Mouse (Mus musculus) effector memory CD4-positive, alpha-beta T cell, adult 7 months (primary cell): ENCODE measurements around the gene S100a2. TPM values are rescaled to one million over a fixed set of nuclear protein-coding genes. Genes with fewer than 3 reads are reported as not detected.

ENCODE experiments used
- polyA plus RNA-seq: library from polyadenylated mRNA; unstranded; fragments of 100-300 nt; shearing (Covaris generic); gene quantifications from one replicate; pipeline ENCODE4 v1.2.1, GENCODE M21; 2017

Gene S100a2
- polyA plus RNA-seq = not detected

GRCm38 (mm10) chr3:90589947-90590346, at the start of gene S100a2:
TSS of gene S100a2 (plus strand) at chr3:90590247.

GRCm38 (mm10) chr3:90560008-90560628, 29.9 kb upstream of the S100a2 start, which contains the start of gene S100a3:
TSS of gene S100a3 (plus strand) at chr3:90560578.

GRCm38 (mm10) chr3:90601486-90602110, 11.6 kb downstream of the S100a2 start, which contains the start of gene Gm42674:
TSS of gene Gm42674 (plus strand) at chr3:90601904.

DNA sequence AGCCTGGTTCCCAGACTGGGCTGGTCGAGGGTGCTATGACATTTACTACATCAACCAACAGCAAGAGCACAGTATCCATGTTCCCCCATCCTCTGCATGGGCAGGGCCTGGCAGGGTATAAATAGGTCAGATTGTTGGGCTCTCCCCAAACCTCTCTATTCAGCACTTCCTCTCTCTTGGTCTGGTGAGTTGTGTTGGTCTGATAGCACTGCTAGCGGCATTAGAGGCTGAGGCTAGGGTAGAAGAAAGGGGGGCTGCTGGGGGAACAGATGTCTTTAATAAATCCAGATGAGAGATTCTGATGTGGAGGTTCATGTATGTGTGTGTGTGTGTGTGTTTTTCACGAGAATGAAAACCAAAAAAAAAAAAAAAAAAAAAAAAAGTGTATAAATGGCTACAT, 13.6 kb downstream of the S100a2 start, which contains the start of gene S100a4:
Gene S100a4, plus strand, starts transcription at position 149 of the 400 bp plus-strand sequence.

DNA sequence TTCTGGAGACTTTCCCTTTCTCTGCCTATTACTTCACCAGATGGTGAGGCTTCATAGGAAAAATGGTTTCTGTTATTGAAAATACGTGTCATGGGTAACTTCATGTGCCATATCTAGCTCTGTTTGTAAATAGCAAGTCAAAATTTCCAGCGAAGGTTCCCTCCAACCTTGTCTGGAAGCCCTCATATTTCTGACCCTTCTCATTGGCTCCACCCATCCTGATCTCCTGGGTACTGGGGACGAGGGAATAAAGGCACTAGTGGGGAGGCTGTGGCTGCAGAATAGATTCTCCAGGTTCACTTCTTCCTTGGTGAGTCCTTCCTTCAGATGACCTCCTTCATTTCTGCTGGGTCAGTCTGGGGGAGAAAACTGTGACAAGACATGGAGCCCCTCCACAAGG, 18.2 kb downstream of the S100a2 start, which contains the start of gene S100a5:
Gene S100a5, plus strand, starts transcription at position 301 of the 400 bp plus-strand sequence.

GRCm38 (mm10) chr3:90612728-90613291, 22.8 kb downstream of the S100a2 start, which contains the start of gene S100a6:
TSS of gene S100a6 (plus strand) at chr3:90612882.

Other genes with a start within 250 kb of the S100a2 start
- not detected for gene Slc27a3, start 200.3 kb upstream of the S100a2 start, polyA plus RNA-seq
- gene Ints3, start 156.6 kb upstream of the S100a2 start, polyA plus RNA-seq = 22.0 TPM
- not detected for gene Npr1, start 124.4 kb upstream of the S100a2 start, polyA plus RNA-seq
- 88.3 TPM for gene Ilf2, start 114.1 kb upstream of the S100a2 start, polyA plus RNA-seq
- 54.4 TPM for gene Snapin, start 99.2 kb upstream of the S100a2 start, polyA plus RNA-seq
- 165 TPM for gene Chtop, start 80.7 kb upstream of the S100a2 start, polyA plus RNA-seq
- 2.7 TPM for gene S100a1, start 75.9 kb upstream of the S100a2 start, polyA plus RNA-seq
- 153 TPM for gene S100a13, start 75.8 kb upstream of the S100a2 start, polyA plus RNA-seq
- not detected for gene S100a14, start 63.4 kb upstream of the S100a2 start, polyA plus RNA-seq
- gene S100a16, start 53.0 kb upstream of the S100a2 start, polyA plus RNA-seq = not detected
- gene S100a3, start 29.7 kb upstream of the S100a2 start, polyA plus RNA-seq = 3.4 TPM
- not detected for gene Gm42674, start 11.7 kb downstream of the S100a2 start, polyA plus RNA-seq
- 366 TPM for gene S100a4, start 13.5 kb downstream of the S100a2 start, polyA plus RNA-seq
- gene S100a5, start 18.3 kb downstream of the S100a2 start, polyA plus RNA-seq = not detected
- 1,053 TPM for gene S100a6, start 22.6 kb downstream of the S100a2 start, polyA plus RNA-seq
- 0.29 TPM for gene S100a7a, start 63.8 kb downstream of the S100a2 start, polyA plus RNA-seq
- gene S100a8, start 78.7 kb downstream of the S100a2 start, polyA plus RNA-seq = not detected
- not detected for gene S100a9, start 105.5 kb downstream of the S100a2 start, polyA plus RNA-seq
- not detected for gene Pglyrp4, start 136.7 kb downstream of the S100a2 start, polyA plus RNA-seq
- not detected for gene Gm5849, start 187.6 kb downstream of the S100a2 start, polyA plus RNA-seq